Mouse (Mus musculus) midbrain, embryonic 12.5 days (tissue): Measurements from ENCODE around the gene Rbm20. TPM values are rescaled to one million over a fixed set of nuclear protein-coding genes. Genes with fewer than 3 reads are reported as not detected.

ENCODE experiments used
- ATAC-seq: fragments of 200-750 bp; cut with Nextera tagmentation; 2 replicates; pipeline ENCODE4 v1.8.0; 2017; ENCODE audit warnings: low read depth, moderate TSS enrichment, moderate library complexity; ENCODE audit not compliant: low FRiP score
- H3K27ac ChIP-seq: fragments of 300-500 bp; sonication (generic); replicated peaks from 2 replicates; pipeline ENCODE4 v1.5.1; 2016; ENCODE audit warnings: mild to moderate bottlenecking
- H3K27me3 ChIP-seq: fragments of 300-500 bp; sonication (generic); 2 replicates; pipeline ENCODE4 v1.6.1; 2016; ENCODE audit warnings: mild to moderate bottlenecking
- H3K36me3 ChIP-seq: fragments of 300-500 bp; sonication (generic); 2 replicates; pipeline ENCODE4 v1.6.1; 2016
- H3K4me1 ChIP-seq: fragments of 300-500 bp; sonication (generic); 2 replicates; pipeline ENCODE4 v1.6.1; 2016
- H3K4me2 ChIP-seq: fragments of 300-500 bp; sonication (generic); replicated peaks from 2 replicates; pipeline ENCODE4 v1.6.1; 2016; ENCODE audit warnings: mild to moderate bottlenecking, moderate library complexity
- H3K4me3 ChIP-seq: fragments of 300-500 bp; sonication (generic); 2 replicates; pipeline ENCODE4 v1.5.1; 2016; ENCODE audit warnings: mild to moderate bottlenecking
- H3K9ac ChIP-seq: fragments of 300-500 bp; sonication (generic); replicated peaks from 2 replicates; pipeline ENCODE4 v1.6.1; 2016; ENCODE audit warnings: mild to moderate bottlenecking, moderate library complexity
- H3K9me3 ChIP-seq: fragments of 300-500 bp; sonication (generic); 2 replicates; pipeline ENCODE4 v1.6.1; 2016; ENCODE audit warnings: mild to moderate bottlenecking
- WGBS: fragments of 180-500 bp; shearing (Covaris S2); methylation state at CpG from one replicate; pipeline ENCODE4 v1.1.7; 2016; 5-methylcytosine and 5-hydroxymethylcytosine counted together
- polyA plus RNA-seq: library from polyadenylated mRNA; unstranded; fragments of >200 nt; fragmentation: Nextera tagmentation; extraction: Ambion mirVana; gene quantifications from 2 replicates; pipeline ENCODE4 v1.2.1, GENCODE M21; 2016

Gene Rbm20
- polyA plus RNA-seq, 1 experiment from 2014 or later: 1.3 TPM

DNA sequence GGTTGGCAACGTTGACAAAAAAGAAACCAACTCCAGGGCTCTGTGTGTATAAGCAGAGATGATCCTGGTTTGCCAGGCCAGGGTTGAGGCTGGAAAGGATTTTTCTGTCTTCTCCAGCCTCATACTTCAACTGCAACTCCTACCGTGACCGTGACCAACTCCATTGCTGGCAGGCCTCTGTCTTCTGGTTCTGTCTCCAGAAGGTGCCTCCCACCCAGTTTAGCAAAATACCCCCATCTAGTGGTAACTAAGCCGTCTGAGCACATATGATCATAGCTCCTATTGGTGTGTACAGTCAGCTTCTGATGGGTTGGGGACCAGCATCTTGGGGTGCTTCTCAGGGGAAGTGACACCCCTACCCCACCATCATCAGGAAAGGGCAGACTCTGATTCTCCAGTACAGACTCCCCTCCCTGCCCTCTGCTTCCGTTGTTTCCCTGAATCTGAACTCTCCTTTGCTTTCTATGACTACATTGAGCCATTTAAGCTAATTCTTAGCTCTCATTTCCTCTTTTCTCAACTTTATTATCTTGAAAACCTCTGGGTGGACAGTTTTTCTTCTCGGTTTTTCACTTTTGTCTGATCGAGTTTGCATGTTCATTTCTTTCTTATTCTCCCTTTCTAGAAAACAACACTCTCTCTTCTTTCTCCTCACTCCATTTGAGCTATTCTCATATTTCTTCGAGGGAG lies 85.8 kb downstream of the Rbm20 start:
- H3K27ac ChIP-seq: no peak overlapping the region
- H3K4me3 ChIP-seq: no peak overlapping the region
- no peaks in the 10 kb centered on the region for H3K4me1 ChIP-seq
- H3K4me2 ChIP-seq: no peak overlapping the region
- 0 out of 2 replicates have a peak, but pooled peaks cover 6% of the 10 kb centered on the region for H3K9me3 ChIP-seq
- no peaks in the 10 kb centered on the region for H3K27me3 ChIP-seq
- no peak overlapping the region for H3K9ac ChIP-seq
- WGBS: 69% methylated on average over 8 of the region's 8 CpGs
- H3K36me3 ChIP-seq: no peaks in the 10 kb centered on the region
- no peak for ATAC-seq

DNA sequence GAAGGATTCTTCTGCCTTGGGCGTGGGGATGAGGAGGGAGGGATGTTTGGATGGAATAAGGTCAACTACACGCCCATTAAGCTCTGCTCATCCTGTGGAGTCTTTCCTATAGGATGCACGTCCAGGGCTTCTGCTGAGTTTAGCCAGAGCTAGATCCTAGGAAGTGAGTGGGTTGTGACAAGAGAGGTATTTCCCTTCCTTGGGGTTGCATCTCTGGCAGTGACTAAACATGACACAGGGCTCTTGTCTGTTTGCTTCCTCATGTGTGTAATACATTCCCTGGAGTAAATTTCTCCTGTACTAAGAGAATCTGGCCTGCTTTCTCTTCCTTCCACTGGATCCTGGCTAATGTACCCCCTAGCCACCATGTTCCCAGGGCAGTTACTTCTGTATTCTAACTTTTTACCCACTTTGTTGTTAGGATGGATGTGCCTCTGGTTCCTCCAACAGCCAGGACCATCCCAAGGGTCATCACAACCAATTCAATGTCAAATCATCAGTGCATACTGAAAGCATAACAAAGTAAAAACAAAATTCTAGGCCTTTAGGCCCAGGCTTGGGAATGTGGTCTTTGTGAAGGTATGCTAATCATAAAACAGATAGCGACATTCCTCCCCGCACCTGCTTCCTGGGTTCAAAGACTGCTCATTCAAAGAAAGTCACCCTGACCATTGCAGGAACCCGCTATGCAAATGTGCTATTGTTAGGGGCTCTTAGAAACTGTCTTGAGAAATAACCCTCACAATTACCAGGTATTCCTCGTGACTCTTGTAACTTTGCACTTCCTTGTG lies 87.8 kb downstream of the Rbm20 start:
- Histone ChIP-seq H3K36me3 (no peaks in the 10 kb centered on the region), H3K4me2 (no peak overlapping the region), H3K9me3 (0 out of 2 replicates have a peak, but pooled peaks cover 6% of the 10 kb centered on the region), H3K4me1 (no peaks in the 10 kb centered on the region), H3K9ac (no peak overlapping the region), H3K27ac (no peak overlapping the region), H3K27me3 (no peaks in the 10 kb centered on the region), H3K4me3 (no peak overlapping the region)
- WGBS: 88% methylated on average over 7 of the region's 7 CpGs
- ATAC-seq: no peak

DNA sequence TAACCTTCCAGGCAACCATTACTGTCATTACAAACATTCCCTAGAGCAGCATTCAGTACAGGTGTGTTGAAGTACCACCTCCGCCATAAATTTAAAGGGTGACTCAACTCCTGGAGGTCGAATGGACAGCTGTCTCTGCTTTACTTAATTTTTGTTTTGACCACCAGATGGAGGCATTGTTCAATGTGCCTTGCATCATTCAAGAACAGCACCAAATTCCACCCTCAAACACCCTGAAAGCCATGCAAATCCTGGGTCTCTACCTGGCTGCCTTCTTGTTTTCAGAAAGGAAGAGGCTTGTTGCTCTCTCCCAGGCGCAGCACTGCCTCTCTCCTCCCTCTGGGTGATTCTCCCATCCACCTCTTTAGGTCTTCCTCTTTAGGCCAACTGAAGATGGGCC lies 91.4 kb downstream of the Rbm20 start:
- peaks cover under 1% of the 10 kb centered on the region; the same call in 1 of the 2 replicates for H3K4me1 ChIP-seq
- 0 out of 2 replicates have a peak, but pooled peaks cover 6% of the 10 kb centered on the region for H3K9me3 ChIP-seq
- 31% methylated on average over 3 of the region's 3 CpGs for WGBS
- H3K4me2 ChIP-seq: no peak overlapping the region
- H3K9ac ChIP-seq: no peak overlapping the region; the same call in 1 of the 2 replicates
- no peak overlapping the region for H3K27ac ChIP-seq
- no peak for ATAC-seq
- H3K27me3 ChIP-seq: peaks cover 20% of the 10 kb centered on the region
- no peak overlapping the region for H3K4me3 ChIP-seq
- no peaks in the 10 kb centered on the region for H3K36me3 ChIP-seq

DNA sequence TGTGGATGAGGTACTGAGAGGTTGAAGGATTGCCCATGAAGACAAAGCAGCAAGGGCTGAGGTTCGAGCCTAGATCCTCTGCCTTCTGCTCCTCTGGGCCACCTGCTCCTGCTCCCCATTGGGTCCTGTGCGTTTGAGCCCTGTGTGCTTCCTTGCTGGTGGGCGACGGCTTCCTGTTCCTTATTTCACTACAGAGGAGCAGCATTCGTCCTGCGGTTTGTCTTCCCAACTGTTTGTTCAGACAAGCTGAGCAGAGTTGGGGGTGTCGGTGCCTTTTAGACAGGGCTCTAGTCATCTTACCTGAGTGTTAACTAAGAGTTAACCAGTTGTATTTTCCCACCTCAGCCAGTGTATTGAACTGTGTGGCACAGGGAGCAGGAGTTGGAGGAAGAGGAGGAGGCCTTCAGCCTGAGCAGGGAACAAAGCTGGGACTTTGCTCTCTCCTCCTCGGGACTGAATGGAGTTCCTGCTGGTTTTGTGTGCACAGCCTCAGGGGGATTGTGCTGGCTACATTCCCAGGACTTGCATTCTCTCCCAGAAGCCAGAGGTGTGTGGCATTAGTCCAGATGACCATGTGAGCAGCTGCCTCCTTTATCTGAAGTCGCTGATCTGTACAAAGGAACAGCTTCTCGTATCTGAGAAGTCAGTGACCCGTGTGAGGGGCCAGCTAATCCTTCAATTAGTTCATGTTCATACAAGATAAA lies 97.0 kb downstream of the Rbm20 start:
- 54% methylated on average over 11 of the region's 11 CpGs for WGBS
- peaks cover 24% of the 10 kb centered on the region for H3K27me3 ChIP-seq
- no peak overlapping the region for H3K9ac ChIP-seq
- H3K4me1 ChIP-seq: peaks cover 12% of the 10 kb centered on the region
- no peaks in the 10 kb centered on the region for H3K9me3 ChIP-seq
- H3K36me3 ChIP-seq: no peaks in the 10 kb centered on the region
- H3K4me3 ChIP-seq: no peak overlapping the region
- no peak overlapping the region for H3K27ac ChIP-seq
- ATAC-seq: peak; percentile 69; the same call in 1 of the 2 replicates
- no peak overlapping the region for H3K4me2 ChIP-seq

DNA sequence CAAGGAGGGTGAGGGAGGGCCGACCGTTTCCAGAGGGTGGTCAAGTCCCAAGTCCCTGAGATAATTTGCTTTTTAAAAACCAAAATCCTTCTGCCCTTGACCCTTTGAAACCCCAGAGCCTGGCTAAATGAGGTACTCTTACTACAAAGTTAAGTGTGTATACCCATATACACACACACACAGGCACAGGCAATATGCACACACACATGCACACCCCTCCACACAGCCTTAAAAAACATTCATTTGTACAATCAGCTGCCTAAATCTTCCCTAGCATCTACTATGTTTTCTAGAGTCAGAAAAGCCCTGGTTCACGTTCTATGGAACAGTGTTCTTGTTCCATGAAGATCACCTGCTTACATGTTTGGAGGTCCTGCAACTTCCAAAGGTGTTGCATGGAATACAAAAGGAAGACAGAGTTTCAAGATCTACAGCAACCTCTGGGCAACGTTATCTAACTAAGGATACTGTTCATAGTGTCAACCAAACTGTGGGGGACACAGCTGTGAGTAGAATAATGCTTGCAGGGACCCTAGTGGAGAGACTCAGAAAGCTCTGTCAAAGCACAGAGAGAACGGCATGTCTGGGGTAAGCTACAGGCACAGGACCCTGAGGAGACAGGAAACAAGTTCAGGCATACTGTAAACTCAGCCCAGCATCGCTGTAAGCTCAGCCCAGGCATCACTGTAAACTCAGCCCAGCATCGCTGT lies 97.7 kb downstream of the Rbm20 start:
- Histone ChIP-seq H3K36me3 (no peaks in the 10 kb centered on the region), H3K9me3 (no peaks in the 10 kb centered on the region), H3K27me3 (peaks cover 29% of the 10 kb centered on the region), H3K27ac (no peak overlapping the region), H3K4me1 (peaks cover 12% of the 10 kb centered on the region), H3K9ac (no peak overlapping the region), H3K4me2 (no peak overlapping the region), H3K4me3 (no peak overlapping the region)
- no peak for ATAC-seq
- WGBS: 51% methylated on average over 7 of the region's 7 CpGs

DNA sequence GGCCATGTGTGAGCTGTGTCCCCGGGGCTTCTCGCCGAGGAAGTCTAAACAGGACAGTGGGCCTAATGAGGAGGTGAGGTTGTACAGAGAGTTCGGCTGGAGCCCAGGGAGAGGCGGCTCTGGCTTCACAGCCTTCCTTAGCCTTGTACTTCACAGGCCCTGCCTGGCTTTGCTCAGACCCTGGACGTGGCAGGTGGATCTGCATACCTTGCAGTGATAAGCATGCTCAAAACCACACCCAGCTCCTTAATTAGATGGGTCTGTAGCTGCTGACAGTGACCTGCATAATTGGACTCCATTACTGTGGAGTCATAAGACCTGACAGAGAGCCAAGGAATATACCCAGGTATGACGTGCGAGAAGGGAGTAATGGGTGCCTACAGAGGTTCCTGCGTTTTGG lies 102.3 kb downstream of the Rbm20 start:
- H3K4me3 ChIP-seq: no peak overlapping the region
- 85% methylated on average over 9 of the region's 9 CpGs for WGBS
- H3K27me3 ChIP-seq: peaks cover 17% of the 10 kb centered on the region; the same call in 1 of the 2 replicates
- H3K4me1 ChIP-seq: 0 out of 2 replicates have a peak, but pooled peaks cover 3% of the 10 kb centered on the region
- no peak overlapping the region for H3K9ac ChIP-seq
- no peak overlapping the region for H3K27ac ChIP-seq
- ATAC-seq: no peak
- H3K4me2 ChIP-seq: no peak overlapping the region
- no peaks in the 10 kb centered on the region for H3K9me3 ChIP-seq
- no peaks in the 10 kb centered on the region for H3K36me3 ChIP-seq

DNA sequence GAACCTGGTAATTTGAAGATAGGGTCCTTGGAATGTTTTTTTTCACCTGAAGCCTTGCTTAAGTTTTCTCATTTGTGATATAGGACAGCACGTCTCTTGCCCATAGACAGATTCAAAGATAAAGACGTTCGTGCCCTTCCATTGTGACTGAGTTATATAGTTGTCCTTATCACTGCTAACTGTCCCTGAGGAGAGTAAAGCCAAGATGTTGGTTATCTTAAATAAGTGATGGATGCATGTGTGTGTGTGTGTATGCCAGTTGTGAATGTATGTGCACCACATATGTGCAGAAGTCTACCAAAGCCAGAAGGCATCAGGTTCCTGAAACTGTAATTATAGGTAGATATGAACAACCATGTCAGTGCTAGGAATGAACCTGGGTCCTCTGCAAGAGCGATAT lies 102.7 kb downstream of the Rbm20 start:
- no peak for ATAC-seq
- WGBS: 94% methylated on average over 4 of the region's 4 CpGs
- no peak overlapping the region for H3K4me3 ChIP-seq
- no peak overlapping the region for H3K27ac ChIP-seq
- no peak overlapping the region for H3K9ac ChIP-seq
- H3K36me3 ChIP-seq: no peaks in the 10 kb centered on the region
- H3K4me2 ChIP-seq: no peak overlapping the region
- no peaks in the 10 kb centered on the region for H3K9me3 ChIP-seq
- no peaks in the 10 kb centered on the region for H3K4me1 ChIP-seq
- H3K27me3 ChIP-seq: peaks cover 17% of the 10 kb centered on the region; the same call in 1 of the 2 replicates

DNA sequence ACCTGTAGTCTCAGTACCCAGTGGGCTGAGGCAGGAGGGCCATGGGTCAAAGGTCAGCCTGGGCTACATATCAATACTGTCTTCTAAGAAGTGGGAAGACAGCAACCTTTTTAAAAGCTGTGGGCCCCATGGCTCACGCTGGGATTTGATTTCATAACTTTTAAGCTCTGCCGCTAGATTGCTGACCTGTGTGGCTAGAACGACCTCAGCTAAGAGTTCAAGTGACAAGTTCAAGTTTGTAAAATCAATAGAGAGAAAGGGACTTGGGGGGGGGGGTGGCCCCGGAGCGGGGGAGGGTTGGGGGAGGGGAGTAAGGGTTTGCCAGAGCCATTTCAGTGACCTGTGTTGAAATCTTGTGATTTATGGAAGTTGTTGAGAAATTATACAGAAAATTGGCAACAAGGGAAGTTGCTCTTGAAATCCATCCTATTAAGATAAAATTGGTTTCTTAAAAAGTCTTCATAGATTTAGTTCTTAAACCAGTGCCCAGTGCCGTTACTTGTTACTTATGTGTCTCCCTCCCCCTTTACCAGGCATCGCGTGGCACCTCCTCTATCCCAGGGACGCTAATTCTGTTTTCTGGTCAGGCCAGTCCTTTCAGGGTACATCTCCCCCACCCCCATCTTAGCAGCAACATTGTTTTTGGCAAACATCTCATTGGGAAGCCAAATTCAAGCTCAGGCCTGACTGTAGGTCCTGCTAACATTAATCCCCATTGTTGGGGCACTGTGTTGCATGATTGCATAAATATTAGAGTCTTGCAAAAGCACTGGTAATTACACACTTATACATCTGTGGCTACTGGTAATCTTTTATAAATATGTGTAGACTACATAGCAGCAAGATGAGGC lies 103.9 kb downstream of the Rbm20 start:
- no peaks in the 10 kb centered on the region for H3K36me3 ChIP-seq
- H3K9me3 ChIP-seq: no peaks in the 10 kb centered on the region
- no peak overlapping the region for H3K4me3 ChIP-seq
- H3K27ac ChIP-seq: no peak overlapping the region
- peaks cover 17% of the 10 kb centered on the region; the same call in 1 of the 2 replicates for H3K27me3 ChIP-seq
- H3K4me2 ChIP-seq: no peak overlapping the region
- no peak overlapping the region for H3K9ac ChIP-seq
- WGBS: 73% methylated on average over 9 of the region's 9 CpGs
- ATAC-seq: no peak
- no peaks in the 10 kb centered on the region for H3K4me1 ChIP-seq

DNA sequence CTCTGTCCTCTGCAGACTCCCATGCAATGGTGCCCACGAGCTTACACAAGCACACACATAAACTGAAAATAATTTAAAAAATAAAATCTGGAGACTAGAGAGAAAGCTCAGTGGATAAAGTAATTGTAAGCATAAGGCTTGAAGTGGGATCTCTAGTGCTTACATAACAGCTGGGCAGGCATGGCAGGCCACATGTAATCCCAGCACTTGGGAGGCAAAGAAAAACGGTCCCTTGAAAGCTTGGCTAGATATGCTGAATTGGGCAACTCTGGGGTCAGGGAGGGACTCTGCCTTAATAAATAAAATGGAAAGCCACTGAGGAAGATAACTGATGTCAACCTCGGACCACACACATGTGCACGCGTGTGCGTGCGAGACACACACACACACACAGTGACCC lies 104.7 kb downstream of the Rbm20 start:
- Histone ChIP-seq H3K36me3 (no peaks in the 10 kb centered on the region), H3K9ac (no peak overlapping the region), H3K4me2 (no peak overlapping the region), H3K4me1 (peaks cover 6% of the 10 kb centered on the region; the same call in 1 of the 2 replicates), H3K9me3 (no peaks in the 10 kb centered on the region), H3K27ac (no peak overlapping the region), H3K4me3 (no peak overlapping the region), H3K27me3 (peaks cover 17% of the 10 kb centered on the region; the same call in 1 of the 2 replicates)
- WGBS: 87% methylated on average over 7 of the region's 7 CpGs
- no peak for ATAC-seq

DNA sequence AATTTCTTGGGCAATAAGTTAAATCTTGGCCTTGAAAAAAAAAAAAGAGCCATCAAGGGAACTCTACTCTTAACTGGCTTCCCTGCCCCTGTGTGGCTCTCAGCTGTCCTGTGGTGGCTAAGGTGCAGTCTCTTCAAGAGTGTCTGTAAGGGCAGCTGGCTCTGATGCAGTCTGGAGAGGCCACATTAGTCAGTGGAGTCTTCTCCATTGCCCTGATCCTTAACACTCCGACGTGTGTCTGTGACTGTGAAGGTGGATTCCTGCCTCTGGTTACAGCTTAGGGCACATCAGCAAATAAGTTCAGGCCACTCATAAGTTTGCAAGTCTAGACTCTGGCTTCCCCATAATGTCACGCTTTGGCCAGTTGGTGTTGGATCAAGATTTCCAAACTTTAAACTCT lies 108.2 kb downstream of the Rbm20 start:
- ATAC-seq: no peak
- Histone ChIP-seq H3K4me3 (no peak overlapping the region), H3K36me3 (no peaks in the 10 kb centered on the region), H3K9ac (no peak overlapping the region), H3K27me3 (0 out of 2 replicates have a peak, but pooled peaks cover 3% of the 10 kb centered on the region), H3K4me1 (peaks cover 6% of the 10 kb centered on the region; the same call in 1 of the 2 replicates), H3K27ac (no peak overlapping the region), H3K4me2 (no peak overlapping the region), H3K9me3 (no peaks in the 10 kb centered on the region)
- 90% methylated on average over 3 of the region's 3 CpGs for WGBS

DNA sequence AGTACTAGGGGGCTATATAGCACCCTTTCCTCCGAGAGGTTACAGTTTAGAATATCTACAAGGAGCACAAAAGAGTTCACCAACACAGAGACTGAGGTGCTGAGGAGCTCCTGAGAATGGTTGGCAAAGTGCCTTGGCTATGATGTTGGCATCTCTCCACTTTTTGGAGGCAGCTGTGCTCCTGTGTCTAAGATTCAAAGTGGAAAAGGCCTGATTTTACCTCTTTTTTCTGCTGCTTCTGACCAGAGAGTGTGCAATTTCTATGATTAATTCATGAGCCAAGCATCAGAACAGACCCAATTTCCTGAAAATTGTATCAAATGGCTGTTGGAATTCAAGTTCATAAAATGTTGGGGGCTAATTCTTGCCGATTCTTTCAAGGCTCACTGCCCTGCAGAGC lies 109.1 kb downstream of the Rbm20 start:
- H3K4me3 ChIP-seq: no peak overlapping the region
- 0 out of 2 replicates have a peak overlapping the region, but pooled peaks have one; percentile 15 for H3K27ac ChIP-seq
- no peak for ATAC-seq
- WGBS: 65% methylated on average over 2 of the region's 2 CpGs
- H3K36me3 ChIP-seq: no peaks in the 10 kb centered on the region
- H3K4me1 ChIP-seq: peaks cover 6% of the 10 kb centered on the region; the same call in 1 of the 2 replicates
- no peaks in the 10 kb centered on the region for H3K27me3 ChIP-seq
- no peaks in the 10 kb centered on the region for H3K9me3 ChIP-seq
- no peak overlapping the region for H3K4me2 ChIP-seq
- no peak overlapping the region for H3K9ac ChIP-seq
